Mouse (Mus musculus): ENCODE measurements at regions not wholly inside any gene's neighbourhood (a gene's known extent, or its start where the extent isn't known, plus 50 kb on each side); places are given as distances from the start of the nearest gene placed in this dataset.

DNA sequence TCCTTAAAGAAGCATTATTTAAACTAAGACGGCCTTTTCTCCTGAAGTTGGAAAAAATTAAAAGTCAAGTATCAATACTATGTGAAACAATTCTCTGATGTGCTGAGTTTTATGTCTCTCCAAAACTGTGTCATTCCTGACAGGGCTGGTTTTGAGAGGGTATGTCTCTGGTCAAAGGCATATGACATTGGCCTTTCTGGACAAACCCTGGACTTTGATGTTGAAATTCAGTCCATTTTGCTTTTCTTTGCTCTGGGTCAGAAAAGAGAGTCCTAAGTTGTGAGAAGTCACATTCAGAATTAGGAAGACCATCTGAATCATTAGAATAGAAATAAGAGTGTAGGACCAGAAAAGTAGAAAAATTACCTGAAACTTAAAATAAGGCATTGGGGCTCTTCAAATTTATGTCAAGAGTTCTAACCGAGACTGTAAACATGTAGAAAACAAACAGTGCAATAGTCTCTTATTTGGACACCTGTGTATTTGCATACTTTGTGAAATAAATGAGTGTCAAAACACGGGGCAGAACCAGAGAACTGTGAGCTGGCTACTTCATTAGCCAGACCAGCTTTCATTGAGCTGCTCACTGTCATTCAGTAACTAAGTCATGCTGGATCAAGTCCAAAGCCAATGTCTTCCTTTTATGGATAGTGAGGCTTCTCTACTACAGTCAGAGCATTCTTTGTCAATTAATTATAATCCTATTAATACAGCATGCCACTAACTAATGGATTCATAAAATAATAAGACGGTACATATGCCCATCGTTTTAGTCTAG lies 209.3 kb upstream of the Adamts9 start:
- Histone ChIP-seq H3K4me2 (ENCODE audit: low read depth, low read length) (no peak overlapping the region), H3K9ac (ENCODE audit: low read depth, low read length) (no peak overlapping the region), H3K36me3 (ENCODE audit: control insufficient read depth, insufficient read depth, low read length) (no peaks in the 10 kb centered on the region), H3K9me3 (ENCODE audit: control insufficient read depth, low read length) (no peaks in the 10 kb centered on the region), H3K4me3 (ENCODE audit: low read length) (no peak overlapping the region), H3K27ac (ENCODE audit: low read length) (no peak overlapping the region), H3K27me3 (replicated peaks; ENCODE audit: control insufficient read depth, insufficient read depth, low read length) (no peaks in the 10 kb centered on the region), H3K4me1 (ENCODE audit: control insufficient read depth, insufficient read depth, low read length) (peaks cover 2% of the 10 kb centered on the region; the same call in 1 of the 2 replicates)
- ATAC-seq: no peak
- 82% methylated on average over 5 of the region's 5 CpGs for WGBS

DNA sequence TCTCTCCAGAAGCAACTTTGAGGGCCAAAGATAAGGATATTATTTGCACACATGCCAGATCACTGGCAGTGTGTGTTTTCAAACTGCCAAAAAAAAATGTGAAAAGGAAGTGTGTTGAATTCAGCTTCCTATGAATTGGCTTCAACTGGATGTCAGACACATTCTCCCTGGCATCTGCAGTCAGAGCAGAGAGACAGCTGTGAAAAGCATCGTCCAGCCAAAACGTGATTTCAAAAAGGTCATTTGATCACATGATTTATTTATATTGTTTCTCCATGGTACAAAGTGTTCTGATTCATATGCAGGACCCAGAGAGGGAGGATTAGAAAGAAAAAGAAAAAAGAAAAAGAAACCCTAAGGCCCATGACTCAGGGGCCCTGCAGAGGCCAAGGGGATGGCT lies 207.2 kb upstream of the Adamts9 start:
- Histone ChIP-seq H3K9me3 (ENCODE audit: control insufficient read depth, low read length) (no peaks in the 10 kb centered on the region), H3K4me3 (ENCODE audit: low read length) (no peak overlapping the region), H3K4me1 (ENCODE audit: control insufficient read depth, insufficient read depth, low read length) (peaks cover 2% of the 10 kb centered on the region; the same call in 1 of the 2 replicates), H3K27ac (ENCODE audit: low read length) (no peak overlapping the region), H3K9ac (ENCODE audit: low read depth, low read length) (no peak overlapping the region), H3K27me3 (replicated peaks; ENCODE audit: control insufficient read depth, insufficient read depth, low read length) (no peaks in the 10 kb centered on the region), H3K4me2 (ENCODE audit: low read depth, low read length) (no peak overlapping the region), H3K36me3 (ENCODE audit: control insufficient read depth, insufficient read depth, low read length) (no peaks in the 10 kb centered on the region)
- 32% methylated on average over 2 of the region's 2 CpGs for WGBS
- no peak for ATAC-seq

DNA sequence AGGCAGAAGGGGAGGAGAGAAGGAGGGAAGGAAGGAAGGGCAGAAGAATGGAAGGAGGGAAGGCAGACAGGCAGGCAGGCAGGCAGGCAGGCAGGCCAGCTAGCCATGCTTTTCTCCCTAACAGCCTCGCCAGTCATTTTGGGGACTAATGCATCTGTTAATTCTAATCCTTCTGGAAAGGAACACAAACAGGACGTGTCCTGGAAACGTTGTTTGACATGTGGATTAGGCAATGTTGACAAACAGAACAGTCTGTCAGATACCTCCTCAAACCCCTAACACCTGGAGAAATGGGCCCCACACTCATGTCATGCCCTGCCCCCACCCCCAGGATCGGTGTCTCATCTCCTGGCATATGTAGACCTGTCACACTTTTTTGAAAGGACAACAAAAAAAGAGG lies 206.7 kb upstream of the Adamts9 start:
- WGBS: 28% methylated on average over 4 of the region's 4 CpGs
- Histone ChIP-seq H3K4me3 (ENCODE audit: low read length) (no peak overlapping the region), H3K9me3 (ENCODE audit: control insufficient read depth, low read length) (no peaks in the 10 kb centered on the region), H3K4me1 (ENCODE audit: control insufficient read depth, insufficient read depth, low read length) (peaks cover 2% of the 10 kb centered on the region; the same call in 1 of the 2 replicates), H3K36me3 (ENCODE audit: control insufficient read depth, insufficient read depth, low read length) (no peaks in the 10 kb centered on the region), H3K27ac (ENCODE audit: low read length) (no peak overlapping the region), H3K4me2 (ENCODE audit: low read depth, low read length) (no peak overlapping the region), H3K9ac (ENCODE audit: low read depth, low read length) (no peak overlapping the region), H3K27me3 (replicated peaks; ENCODE audit: control insufficient read depth, insufficient read depth, low read length) (no peaks in the 10 kb centered on the region)
- ATAC-seq: no peak

DNA sequence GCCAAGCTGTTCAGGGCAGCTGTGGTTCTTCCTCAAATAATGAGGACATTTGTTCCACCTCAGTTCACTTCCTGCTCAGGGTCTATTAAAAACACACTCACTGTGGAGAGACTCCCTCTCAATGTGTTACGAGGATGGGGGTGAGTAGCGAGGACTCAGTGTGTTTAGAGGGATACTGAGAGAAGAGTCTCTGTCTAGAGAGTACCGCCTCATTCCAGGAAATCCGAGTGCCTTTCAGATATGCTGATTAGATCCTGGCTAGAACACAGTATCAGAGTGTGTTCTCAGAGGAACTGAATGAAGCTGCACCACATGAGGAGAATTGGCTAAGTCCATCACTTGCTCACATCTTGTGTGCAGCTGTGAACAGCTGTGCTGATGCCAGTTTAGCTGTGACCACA lies 197.0 kb upstream of the Adamts9 start:
- Histone ChIP-seq H3K9ac (ENCODE audit: low read depth, low read length) (no peak overlapping the region), H3K36me3 (ENCODE audit: control insufficient read depth, insufficient read depth, low read length) (no peaks in the 10 kb centered on the region), H3K4me3 (ENCODE audit: low read length) (no peak overlapping the region), H3K4me2 (ENCODE audit: low read depth, low read length) (no peak overlapping the region), H3K27me3 (replicated peaks; ENCODE audit: control insufficient read depth, insufficient read depth, low read length) (no peaks in the 10 kb centered on the region), H3K27ac (ENCODE audit: low read length) (no peak overlapping the region), H3K4me1 (ENCODE audit: control insufficient read depth, insufficient read depth, low read length) (no peaks in the 10 kb centered on the region), H3K9me3 (ENCODE audit: control insufficient read depth, low read length) (no peaks in the 10 kb centered on the region)
- no peak for ATAC-seq
- WGBS: 48% methylated on average over 4 of the region's 4 CpGs

DNA sequence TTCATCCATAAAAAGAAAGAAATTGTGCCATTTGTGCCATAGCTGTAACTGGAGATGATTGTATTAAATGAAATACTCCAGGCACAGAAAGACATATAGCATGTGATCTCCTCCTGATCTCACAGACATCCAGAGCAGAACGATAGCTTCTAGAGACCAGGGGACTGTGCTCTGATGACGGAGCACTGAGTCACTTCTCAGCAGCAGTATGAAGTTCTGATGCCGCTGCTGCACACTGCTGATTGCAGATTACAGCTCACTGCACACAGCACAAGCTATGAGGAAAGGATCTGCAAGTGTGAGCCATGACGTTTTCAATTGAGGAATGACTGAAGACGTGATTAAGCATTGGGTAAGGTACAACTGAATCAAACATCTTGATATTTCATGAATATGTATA lies 190.6 kb upstream of the Adamts9 start:
- H3K9me3 ChIP-seq (ENCODE audit: control insufficient read depth, low read length): no peaks in the 10 kb centered on the region
- H3K27me3 ChIP-seq (replicated peaks; ENCODE audit: control insufficient read depth, insufficient read depth, low read length): no peaks in the 10 kb centered on the region
- ATAC-seq: no peak
- no peak overlapping the region for H3K4me3 ChIP-seq (ENCODE audit: low read length)
- no peak overlapping the region for H3K4me2 ChIP-seq (ENCODE audit: low read depth, low read length)
- H3K36me3 ChIP-seq (ENCODE audit: control insufficient read depth, insufficient read depth, low read length): no peaks in the 10 kb centered on the region
- H3K27ac ChIP-seq (ENCODE audit: low read length): no peak overlapping the region
- WGBS: 77% methylated on average over 5 of the region's 5 CpGs
- no peak overlapping the region for H3K9ac ChIP-seq (ENCODE audit: low read depth, low read length)
- H3K4me1 ChIP-seq (ENCODE audit: control insufficient read depth, insufficient read depth, low read length): no peaks in the 10 kb centered on the region

DNA sequence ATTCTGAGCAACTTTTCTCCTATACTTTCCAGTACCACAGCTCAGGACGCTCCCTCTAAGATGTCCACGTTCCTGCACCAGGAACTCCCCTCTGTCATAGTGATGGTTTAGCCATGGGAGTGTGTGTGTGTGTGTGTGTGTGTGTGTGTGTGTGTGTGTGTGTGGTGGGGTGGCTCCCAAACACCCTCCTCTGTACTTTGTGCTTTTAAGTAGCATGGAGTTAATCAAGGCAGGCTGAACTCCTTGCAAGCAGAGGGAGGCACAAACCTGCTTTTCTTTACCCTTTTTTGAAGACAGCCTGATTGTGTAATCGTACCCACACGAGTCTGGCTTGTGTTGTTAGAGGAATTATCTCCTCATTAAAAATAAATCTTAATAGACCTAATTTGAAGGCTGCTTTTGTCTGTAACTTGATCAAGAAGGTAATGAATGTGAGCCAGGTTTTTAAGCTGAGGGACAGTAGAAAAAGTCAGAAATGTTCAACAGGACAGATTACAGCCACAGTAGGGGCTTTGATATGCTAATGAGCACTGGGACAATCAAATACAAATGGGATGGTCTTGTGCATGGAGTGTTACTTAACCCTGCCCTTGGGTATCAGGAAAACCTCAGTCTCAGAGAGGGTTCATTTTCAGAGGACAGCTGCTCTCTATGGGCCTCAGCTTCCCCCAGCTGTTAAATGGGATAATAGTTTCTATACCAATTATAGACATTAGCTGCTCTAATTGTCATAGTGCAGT lies 187.8 kb upstream of the Adamts9 start:
- no peaks in the 10 kb centered on the region for H3K27me3 ChIP-seq (replicated peaks; ENCODE audit: control insufficient read depth, insufficient read depth, low read length)
- H3K9ac ChIP-seq (ENCODE audit: low read depth, low read length): no peak overlapping the region
- no peaks in the 10 kb centered on the region for H3K36me3 ChIP-seq (ENCODE audit: control insufficient read depth, insufficient read depth, low read length)
- no peak overlapping the region for H3K27ac ChIP-seq (ENCODE audit: low read length)
- no peak for ATAC-seq
- 51% methylated on average over 4 of the region's 4 CpGs for WGBS
- no peaks in the 10 kb centered on the region for H3K4me1 ChIP-seq (ENCODE audit: control insufficient read depth, insufficient read depth, low read length)
- no peak overlapping the region for H3K4me2 ChIP-seq (ENCODE audit: low read depth, low read length)
- H3K4me3 ChIP-seq (ENCODE audit: low read length): no peak overlapping the region
- no peaks in the 10 kb centered on the region for H3K9me3 ChIP-seq (ENCODE audit: control insufficient read depth, low read length)

DNA sequence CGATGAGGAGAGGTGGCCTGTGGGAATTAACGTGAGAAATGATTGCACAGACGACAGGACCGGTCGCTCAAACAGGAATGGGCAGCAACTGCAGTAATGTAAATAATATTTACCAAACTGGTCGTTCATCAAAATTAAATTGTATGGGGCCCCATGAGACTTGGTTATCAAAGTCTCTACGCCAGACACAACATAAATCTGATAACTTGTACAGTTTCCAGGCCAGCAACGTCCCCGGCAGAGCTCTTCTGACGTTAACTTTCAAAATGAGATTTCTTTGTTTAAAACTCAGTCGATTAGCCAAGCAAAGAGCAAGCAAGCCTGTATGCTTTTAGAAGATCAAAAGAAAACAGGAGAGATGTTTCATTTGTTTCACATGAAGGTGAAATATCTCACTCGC lies 176.2 kb upstream of the Adamts9 start:
- no peaks in the 10 kb centered on the region for H3K27me3 ChIP-seq (replicated peaks; ENCODE audit: control insufficient read depth, insufficient read depth, low read length)
- no peaks in the 10 kb centered on the region for H3K4me1 ChIP-seq (ENCODE audit: control insufficient read depth, insufficient read depth, low read length)
- H3K9me3 ChIP-seq (ENCODE audit: control insufficient read depth, low read length): no peaks in the 10 kb centered on the region
- no peaks in the 10 kb centered on the region for H3K36me3 ChIP-seq (ENCODE audit: control insufficient read depth, insufficient read depth, low read length)
- WGBS: 44% methylated on average over 12 of the region's 12 CpGs
- ATAC-seq: no peak
- H3K4me2 ChIP-seq (ENCODE audit: low read depth, low read length): no peak overlapping the region
- H3K27ac ChIP-seq (ENCODE audit: low read length): no peak overlapping the region
- H3K9ac ChIP-seq (ENCODE audit: low read depth, low read length): no peak overlapping the region
- no peak overlapping the region for H3K4me3 ChIP-seq (ENCODE audit: low read length)

DNA sequence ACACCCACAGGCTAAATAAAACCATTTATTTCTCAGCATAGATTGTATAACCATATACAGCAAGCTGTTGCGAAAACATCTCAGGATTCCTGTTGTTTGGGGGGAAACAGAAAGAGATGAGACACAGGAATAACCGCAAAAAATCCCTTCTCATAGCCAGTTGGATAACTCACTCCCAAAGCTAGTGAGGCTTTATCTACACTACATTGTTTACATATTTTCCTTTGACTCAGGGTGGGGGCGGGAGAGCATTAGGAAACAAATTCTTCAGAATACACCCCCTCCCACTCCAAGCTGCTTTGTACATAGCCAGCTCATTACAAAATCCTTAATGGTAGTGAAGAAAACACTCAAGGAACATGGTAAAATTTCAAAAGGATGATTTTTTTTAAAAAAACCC lies 170.1 kb upstream of the Adamts9 start:
- H3K27me3 ChIP-seq (replicated peaks; ENCODE audit: control insufficient read depth, insufficient read depth, low read length): no peaks in the 10 kb centered on the region
- H3K27ac ChIP-seq (ENCODE audit: low read length): no peak overlapping the region
- H3K4me1 ChIP-seq (ENCODE audit: control insufficient read depth, insufficient read depth, low read length): no peaks in the 10 kb centered on the region
- WGBS: 77% methylated on average over 3 of the region's 3 CpGs
- no peak overlapping the region for H3K9ac ChIP-seq (ENCODE audit: low read depth, low read length)
- no peak overlapping the region for H3K4me3 ChIP-seq (ENCODE audit: low read length)
- H3K4me2 ChIP-seq (ENCODE audit: low read depth, low read length): no peak overlapping the region
- H3K36me3 ChIP-seq (ENCODE audit: control insufficient read depth, insufficient read depth, low read length): no peaks in the 10 kb centered on the region
- H3K9me3 ChIP-seq (ENCODE audit: control insufficient read depth, low read length): no peaks in the 10 kb centered on the region
- no peak for ATAC-seq

DNA sequence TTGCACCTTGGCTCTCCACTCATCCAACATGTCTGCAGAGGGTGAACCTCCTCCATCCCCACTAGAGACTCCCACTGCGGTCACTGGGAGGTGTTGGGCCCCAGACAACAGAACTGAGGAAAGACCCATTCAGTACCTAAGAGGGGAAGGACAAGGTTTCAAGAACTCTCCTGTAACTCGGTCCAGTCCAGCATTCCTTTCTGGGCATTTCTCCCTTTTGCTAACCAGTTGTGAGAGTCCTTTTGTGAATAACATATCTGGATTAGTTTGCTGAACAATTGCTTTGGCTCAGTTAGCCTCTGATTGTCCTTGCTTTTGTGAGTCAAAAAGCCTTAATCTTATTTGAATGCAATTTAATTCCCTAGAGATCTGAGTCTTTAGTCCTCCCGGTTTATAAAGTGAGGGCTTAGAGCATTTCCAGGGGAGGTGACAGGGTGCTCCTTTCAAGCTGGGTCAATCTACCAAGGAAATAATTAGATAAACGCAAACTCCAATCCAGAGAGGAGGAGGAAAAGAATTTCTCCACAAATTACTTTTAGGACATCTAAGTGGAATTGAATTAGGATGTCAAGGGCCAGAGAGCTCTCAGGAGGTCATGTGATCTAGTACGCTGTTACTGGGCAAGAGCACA lies 151.6 kb upstream of the Adamts9 start:
- Histone ChIP-seq H3K4me1 (ENCODE audit: control insufficient read depth, insufficient read depth, low read length) (no peaks in the 10 kb centered on the region), H3K4me2 (ENCODE audit: low read depth, low read length) (no peak overlapping the region), H3K9ac (ENCODE audit: low read depth, low read length) (no peak overlapping the region), H3K4me3 (ENCODE audit: low read length) (no peak overlapping the region), H3K27me3 (replicated peaks; ENCODE audit: control insufficient read depth, insufficient read depth, low read length) (no peaks in the 10 kb centered on the region), H3K36me3 (ENCODE audit: control insufficient read depth, insufficient read depth, low read length) (no peaks in the 10 kb centered on the region), H3K27ac (ENCODE audit: low read length) (no peak overlapping the region), H3K9me3 (ENCODE audit: control insufficient read depth, low read length) (no peaks in the 10 kb centered on the region)
- 75% methylated on average over 5 of the region's 5 CpGs for WGBS
- no peak for ATAC-seq

Measured in intestine, embryonic 16.5 days (tissue).